Mouse (Mus musculus) liver, adult 2 months (tissue): ENCODE data around the gene Gm20503.

ENCODE experiments used
- CTCF ChIP-seq: fragments of 200-500 bp; IDR thresholded peaks from 2 replicates; pipeline ENCODE4 v1.5.1; 2011; ENCODE audit warnings: low read depth, low read length, control low read depth
- POLR2A ChIP-seq: fragments of 200-500 bp; IDR thresholded peaks from 2 replicates; pipeline ENCODE4 v1.6.1; 2011; ENCODE audit warnings: low read length, control low read depth; ENCODE audit not compliant: insufficient read depth; ENCODE audit errors: extremely low read depth

- TF ChIP-seq CTCF (no peak), POLR2A (no peak)
Observed at GRCm38 (mm10) chr4:59069276-59069675, 66.3 kb downstream of the Gm20503 start.
